Mouse (Mus musculus) small intestine, adult 2 months (tissue): ENCODE measurements at regions not wholly inside any gene's neighbourhood (a gene's known extent, or its start where the extent isn't known, plus 50 kb on each side); places are given as distances from the start of the nearest gene placed in this dataset.

ENCODE experiments used
- H3K27ac ChIP-seq: fragments of 200-500 bp; 2 replicates; pipeline ENCODE4 v1.5.1; 2012; ENCODE audit warnings: low read depth, low read length, control low read depth, inconsistent platforms; ENCODE audit not compliant: insufficient read depth
- H3K27me3 ChIP-seq: fragments of 200-500 bp; 2 replicates; pipeline ENCODE4 v1.6.1; 2012; ENCODE audit warnings: mild to moderate bottlenecking, moderate library complexity, low read length, inconsistent platforms; ENCODE audit not compliant: control insufficient read depth, insufficient read depth
- H3K36me3 ChIP-seq: fragments of 200-500 bp; 2 replicates; pipeline ENCODE4 v1.6.1; 2012; ENCODE audit warnings: mild to moderate bottlenecking, low read length, control low read depth, inconsistent platforms; ENCODE audit not compliant: control insufficient read depth, insufficient read depth
- H3K4me1 ChIP-seq: fragments of 200-500 bp; 2 replicates; pipeline ENCODE4 v1.6.1; 2012; ENCODE audit warnings: low read length, inconsistent platforms, mixed read lengths; ENCODE audit not compliant: control insufficient read depth, insufficient read depth, insufficient read length
- H3K4me3 ChIP-seq: fragments of 200-500 bp; 2 replicates; pipeline ENCODE4 v1.5.1; 2012; ENCODE audit warnings: low read depth, mild to moderate bottlenecking, control low read depth, inconsistent platforms, low read length, moderate library complexity
- CTCF ChIP-seq: fragments of 200-500 bp; IDR thresholded peaks from 2 replicates; pipeline ENCODE4 v1.5.1; 2012; ENCODE audit warnings: low read depth, mild to moderate bottlenecking, control low read depth, inconsistent platforms, low read length, moderate library complexity, mixed read lengths; ENCODE audit not compliant: insufficient replicate concordance, insufficient read length; ENCODE audit errors: extremely low read depth
- POLR2A ChIP-seq: fragments of 200-500 bp; IDR thresholded peaks from 2 replicates; pipeline ENCODE4 v1.6.1; 2012; ENCODE audit warnings: low read depth, mild to moderate bottlenecking, control low read depth, inconsistent platforms, low read length, moderate library complexity
- WGBS: fragments of 180-500 bp; shearing (Covaris S2); methylation state at CpG from one replicate; pipeline ENCODE4 v1.1.7; 2018; 5-methylcytosine and 5-hydroxymethylcytosine counted together

DNA sequence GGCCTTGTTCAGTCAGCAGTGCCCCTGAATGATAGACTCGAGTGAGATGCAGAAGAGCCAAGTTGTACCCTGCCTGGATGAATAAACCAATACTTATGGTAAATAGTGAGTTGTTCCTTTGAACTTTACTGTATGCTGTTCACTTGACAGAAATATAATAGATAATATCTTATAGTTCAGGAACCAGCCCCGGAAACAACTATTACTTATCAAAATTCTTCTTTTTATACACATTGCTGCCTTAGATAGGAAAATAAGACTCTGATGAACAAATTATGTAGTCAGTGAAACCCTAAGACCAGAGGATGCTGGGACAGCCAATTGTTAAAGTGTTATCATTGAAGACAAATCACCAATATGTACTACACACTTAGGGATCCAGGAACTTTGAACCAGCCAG is 220.7 kb downstream of the Pik3r1 start:
- H3K4me3 ChIP-seq = no peak overlapping the region
- no peaks in the 10 kb centered on the region for H3K4me1 ChIP-seq
- H3K27me3 ChIP-seq = no peaks in the 10 kb centered on the region
- TF ChIP-seq POLR2A (no peak), CTCF (no peak)
- H3K36me3 ChIP-seq = no peaks in the 10 kb centered on the region
- 69% methylated on average over 2 of the region's 2 CpGs for WGBS
- no peak overlapping the region for H3K27ac ChIP-seq

- Histone ChIP-seq H3K36me3 (no peaks in the 10 kb centered on the region), H3K27me3 (no peaks in the 10 kb centered on the region), H3K4me3 (no peak overlapping the region), H3K27ac (no peak overlapping the region), H3K4me1 (peaks cover 2% of the 10 kb centered on the region; the same call in 1 of the 2 replicates)
- WGBS = 74% methylated on average over 6 of the region's 6 CpGs
- no peak for TF ChIP-seq POLR2A
Measured at GRCm38 (mm10) chr13:101545344-101546181, 222.5 kb downstream of the Pik3r1 start.

GRCm38 (mm10) chr13:101540391-101541191 is 227.4 kb downstream of the Pik3r1 start:
- H3K27me3 ChIP-seq = no peaks in the 10 kb centered on the region
- TF ChIP-seq CTCF (no peak), POLR2A (no peak)
- no peak overlapping the region for H3K4me3 ChIP-seq
- 48% methylated on average over 14 of the region's 14 CpGs for WGBS
- H3K4me1 ChIP-seq = peaks cover 5% of the 10 kb centered on the region; the same call in 1 of the 2 replicates
- H3K36me3 ChIP-seq = no peaks in the 10 kb centered on the region
- no peak overlapping the region for H3K27ac ChIP-seq

DNA sequence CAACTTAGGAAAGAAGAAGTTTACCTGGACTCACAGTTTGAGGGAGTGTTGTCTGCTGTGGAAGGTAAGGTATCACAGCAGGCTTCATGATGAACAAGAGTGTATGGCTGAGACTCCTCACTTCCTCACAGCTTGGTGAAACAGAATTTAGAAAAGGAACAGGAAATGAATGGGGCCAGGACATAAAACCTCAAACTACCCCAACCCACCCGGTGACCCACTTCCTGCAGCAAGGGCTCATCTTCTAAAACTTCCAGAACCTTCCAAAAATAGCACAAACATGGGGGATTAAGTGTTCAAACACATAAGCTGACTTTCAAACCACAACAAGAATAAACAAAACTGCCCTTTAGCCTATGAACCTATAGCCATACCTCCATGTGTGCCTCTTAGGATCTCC is 229.9 kb downstream of the Pik3r1 start:
- WGBS = 75% methylated on average over 1 of the region's 1 CpGs
- Histone ChIP-seq H3K4me3 (no peak overlapping the region), H3K27ac (no peak overlapping the region), H3K36me3 (no peaks in the 10 kb centered on the region), H3K27me3 (no peaks in the 10 kb centered on the region), H3K4me1 (peaks cover 5% of the 10 kb centered on the region; the same call in 1 of the 2 replicates)
- TF ChIP-seq POLR2A (no peak), CTCF (no peak)

- TF ChIP-seq CTCF (no peak), POLR2A (no peak)
- H3K27ac ChIP-seq = no peak overlapping the region
- 89% methylated on average over 1 of the region's 1 CpGs for WGBS
- no peaks in the 10 kb centered on the region for H3K27me3 ChIP-seq
- H3K36me3 ChIP-seq = no peaks in the 10 kb centered on the region
- H3K4me3 ChIP-seq = no peak overlapping the region
- peaks cover 5% of the 10 kb centered on the region; the same call in 1 of the 2 replicates for H3K4me1 ChIP-seq
Measured at GRCm38 (mm10) chr13:101536019-101536418, 232.0 kb downstream of the Pik3r1 start.

GRCm38 (mm10) chr13:101535331-101535866 is 232.6 kb downstream of the Pik3r1 start:
- Histone ChIP-seq H3K27ac (no peak overlapping the region), H3K27me3 (no peaks in the 10 kb centered on the region), H3K4me1 (peaks cover under 1% of the 10 kb centered on the region; the same call in 1 of the 2 replicates), H3K4me3 (no peak overlapping the region), H3K36me3 (no peaks in the 10 kb centered on the region)
- 85% methylated on average over 3 of the region's 3 CpGs for WGBS
- TF ChIP-seq CTCF (no peak), POLR2A (no peak)

- Histone ChIP-seq H3K27me3 (no peaks in the 10 kb centered on the region), H3K4me3 (no peak overlapping the region), H3K27ac (no peak overlapping the region), H3K4me1 (no peaks in the 10 kb centered on the region; the same call in 1 of the 2 replicates), H3K36me3 (no peaks in the 10 kb centered on the region)
- no peak for TF ChIP-seq POLR2A
- TF ChIP-seq CTCF = no peak
- WGBS = 68% methylated on average over 6 of the region's 6 CpGs
Measured at GRCm38 (mm10) chr13:101534490-101534889, 233.5 kb downstream of the Pik3r1 start.
